Mouse (Mus musculus) small intestine, adult 2 months (tissue): ENCODE data around the gene Heatr5a. TPM values are rescaled to one million over a fixed set of nuclear protein-coding genes. Genes with fewer than 3 reads are reported as not detected.

Experiments used
- H3K27ac ChIP-seq: fragments of 200-500 bp; 2 replicates; pipeline ENCODE4 v1.5.1; 2012; ENCODE audit warnings: low read depth, low read length, control low read depth, inconsistent platforms; ENCODE audit not compliant: insufficient read depth
- H3K27me3 ChIP-seq: fragments of 200-500 bp; 2 replicates; pipeline ENCODE4 v1.6.1; 2012; ENCODE audit warnings: mild to moderate bottlenecking, moderate library complexity, low read length, inconsistent platforms; ENCODE audit not compliant: control insufficient read depth, insufficient read depth
- H3K36me3 ChIP-seq: fragments of 200-500 bp; 2 replicates; pipeline ENCODE4 v1.6.1; 2012; ENCODE audit warnings: mild to moderate bottlenecking, low read length, control low read depth, inconsistent platforms; ENCODE audit not compliant: control insufficient read depth, insufficient read depth
- H3K4me1 ChIP-seq: fragments of 200-500 bp; 2 replicates; pipeline ENCODE4 v1.6.1; 2012; ENCODE audit warnings: low read length, inconsistent platforms, mixed read lengths; ENCODE audit not compliant: control insufficient read depth, insufficient read depth, insufficient read length
- H3K4me3 ChIP-seq: fragments of 200-500 bp; 2 replicates; pipeline ENCODE4 v1.5.1; 2012; ENCODE audit warnings: low read depth, mild to moderate bottlenecking, control low read depth, inconsistent platforms, low read length, moderate library complexity
- CTCF ChIP-seq: fragments of 200-500 bp; IDR thresholded peaks from 2 replicates; pipeline ENCODE4 v1.5.1; 2012; ENCODE audit warnings: low read depth, mild to moderate bottlenecking, control low read depth, inconsistent platforms, low read length, moderate library complexity, mixed read lengths; ENCODE audit not compliant: insufficient replicate concordance, insufficient read length; ENCODE audit errors: extremely low read depth
- POLR2A ChIP-seq: fragments of 200-500 bp; IDR thresholded peaks from 2 replicates; pipeline ENCODE4 v1.6.1; 2012; ENCODE audit warnings: low read depth, mild to moderate bottlenecking, control low read depth, inconsistent platforms, low read length, moderate library complexity
- WGBS: fragments of 180-500 bp; shearing (Covaris S2); methylation state at CpG from one replicate; pipeline ENCODE4 v1.1.7; 2018; 5-methylcytosine and 5-hydroxymethylcytosine counted together
- polyA plus RNA-seq: library from polyadenylated mRNA; depleted of rRNA; stranded (reverse); fragments of >200 nt; gene quantifications from 2 replicates; pipeline ENCODE4 v1.2.3, GENCODE M21; 2012

The Heatr5a gene
- polyA plus RNA-seq, 1 experiment: 66.8 TPM

GRCm38 (mm10) chr12:51845261-51845660, 125.9 kb downstream of the Heatr5a start:
- Histone ChIP-seq H3K4me3 (no peak overlapping the region), H3K4me1 (peaks cover 5% of the 10 kb centered on the region; the same call in 1 of the 2 replicates), H3K36me3 (no peaks in the 10 kb centered on the region), H3K27ac (peak overlapping the region; percentile 63), H3K27me3 (no peaks in the 10 kb centered on the region)
- 39% methylated on average over 1 of the region's 1 CpGs for WGBS
- TF ChIP-seq POLR2A: no peak
- no peak for TF ChIP-seq CTCF

GRCm38 (mm10) chr12:51844771-51845256, 126.3 kb downstream of the Heatr5a start:
- Histone ChIP-seq H3K4me3 (peak overlapping the region; percentile 67), H3K27ac (peak overlapping the region; percentile 82), H3K27me3 (no peaks in the 10 kb centered on the region), H3K36me3 (no peaks in the 10 kb centered on the region), H3K4me1 (peaks cover 4% of the 10 kb centered on the region; the same call in 1 of the 2 replicates)
- TF ChIP-seq CTCF (no peak), POLR2A (peak; percentile 47; the same call in 1 of the 2 replicates)
- WGBS: 1% methylated on average over 17 of the region's 17 CpGs

DNA sequence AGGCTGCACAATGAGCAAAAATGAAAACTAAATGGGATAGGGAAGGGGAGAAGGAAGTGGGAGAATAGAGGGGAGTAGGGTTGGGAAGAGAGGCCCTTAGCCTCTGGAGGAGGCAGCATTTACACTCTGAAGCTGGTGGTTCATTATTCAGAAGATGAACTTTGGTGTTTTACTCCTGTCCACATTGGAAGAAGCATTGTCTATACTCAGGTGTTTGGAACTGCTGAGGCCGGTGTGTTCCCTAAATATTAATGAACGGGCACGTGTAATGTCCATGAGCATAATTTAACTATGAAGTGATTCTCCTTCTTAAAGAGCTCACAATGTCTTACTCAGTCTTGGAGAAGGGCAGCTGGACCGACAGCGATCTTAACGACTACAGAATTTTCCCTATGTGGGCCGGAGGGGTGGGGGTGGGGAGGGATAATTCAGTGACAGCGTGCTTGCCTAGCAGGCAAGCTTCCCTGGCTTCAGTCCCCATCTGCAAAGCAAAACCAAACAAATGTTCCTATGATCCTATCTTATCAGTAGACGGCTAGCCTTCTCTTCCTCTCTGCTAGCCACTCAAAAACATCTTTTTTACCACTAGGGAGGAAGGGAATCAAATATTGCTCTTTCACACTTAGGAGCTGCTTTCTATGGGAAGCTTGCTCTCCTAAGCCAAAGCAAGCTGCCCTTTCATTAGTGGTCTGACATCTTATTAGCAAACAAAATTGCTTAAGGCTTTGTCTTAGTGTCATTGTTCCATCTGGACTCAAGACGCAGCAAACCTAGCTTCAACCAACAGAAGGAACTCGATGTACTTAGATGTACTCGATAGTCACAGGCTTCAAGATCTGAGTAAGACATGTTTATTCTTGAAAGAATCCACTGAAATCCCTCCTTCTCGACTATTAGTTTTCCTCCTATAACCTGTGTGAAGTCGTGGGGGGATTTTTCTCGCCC, 127.3 kb downstream of the Heatr5a start:
- 18% methylated on average over 15 of the region's 15 CpGs for WGBS
- H3K27me3 ChIP-seq: no peaks in the 10 kb centered on the region
- peaks cover 3% of the 10 kb centered on the region; the same call in 1 of the 2 replicates for H3K4me1 ChIP-seq
- TF ChIP-seq CTCF (no peak), POLR2A (no peak)
- peak overlapping the region; percentile 82 for H3K27ac ChIP-seq
- H3K4me3 ChIP-seq: no peak overlapping the region
- no peaks in the 10 kb centered on the region for H3K36me3 ChIP-seq

DNA sequence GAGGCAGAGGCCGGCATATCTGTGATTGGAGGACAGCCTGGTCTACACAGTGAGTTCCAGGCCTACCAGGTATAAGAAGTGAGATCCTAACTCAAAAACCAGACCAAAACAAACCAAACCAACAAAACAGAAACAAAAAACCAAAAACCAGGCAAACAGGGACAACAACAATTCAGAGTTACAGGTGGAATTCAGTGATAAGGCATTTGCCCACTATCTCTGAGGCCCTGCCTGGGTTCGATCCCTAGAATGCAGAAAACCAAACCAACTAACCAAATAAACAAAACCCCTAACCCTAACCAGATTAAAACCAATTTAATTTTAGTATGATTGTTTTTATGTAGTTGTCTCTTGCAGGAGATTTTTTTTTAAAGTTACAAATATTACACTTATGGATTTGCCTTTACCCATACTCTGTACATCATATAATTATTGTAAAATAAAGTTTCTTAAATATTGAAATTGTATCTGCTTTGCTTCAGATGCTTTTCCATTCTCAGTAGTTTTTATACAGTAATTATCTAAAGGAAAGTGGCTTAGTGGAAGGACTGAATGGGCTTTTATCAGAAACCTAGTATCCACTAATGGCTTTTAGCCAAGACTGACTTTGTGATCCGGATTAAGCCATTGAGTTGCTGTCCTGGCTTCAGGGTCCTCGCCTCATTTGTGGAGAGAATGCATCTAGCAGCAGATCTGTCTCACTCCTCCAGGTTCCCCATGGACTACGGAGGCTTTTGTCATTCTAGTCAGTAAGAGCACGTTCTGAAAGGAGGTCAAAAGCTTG, 128.8 kb downstream of the Heatr5a start:
- H3K36me3 ChIP-seq: no peaks in the 10 kb centered on the region
- 69% methylated on average over 6 of the region's 6 CpGs for WGBS
- TF ChIP-seq POLR2A: no peak
- no peak for TF ChIP-seq CTCF
- peaks cover 3% of the 10 kb centered on the region; the same call in 1 of the 2 replicates for H3K4me1 ChIP-seq
- no peak overlapping the region for H3K27ac ChIP-seq
- no peaks in the 10 kb centered on the region for H3K27me3 ChIP-seq
- H3K4me3 ChIP-seq: no peak overlapping the region

GRCm38 (mm10) chr12:51839856-51840255, 131.3 kb downstream of the Heatr5a start:
- Histone ChIP-seq H3K36me3 (no peaks in the 10 kb centered on the region), H3K4me3 (no peak overlapping the region), H3K27ac (no peak overlapping the region), H3K27me3 (no peaks in the 10 kb centered on the region), H3K4me1 (no peaks in the 10 kb centered on the region; the same call in 1 of the 2 replicates)
- WGBS: 91% methylated on average over 1 of the region's 1 CpGs
- TF ChIP-seq CTCF: no peak

DNA sequence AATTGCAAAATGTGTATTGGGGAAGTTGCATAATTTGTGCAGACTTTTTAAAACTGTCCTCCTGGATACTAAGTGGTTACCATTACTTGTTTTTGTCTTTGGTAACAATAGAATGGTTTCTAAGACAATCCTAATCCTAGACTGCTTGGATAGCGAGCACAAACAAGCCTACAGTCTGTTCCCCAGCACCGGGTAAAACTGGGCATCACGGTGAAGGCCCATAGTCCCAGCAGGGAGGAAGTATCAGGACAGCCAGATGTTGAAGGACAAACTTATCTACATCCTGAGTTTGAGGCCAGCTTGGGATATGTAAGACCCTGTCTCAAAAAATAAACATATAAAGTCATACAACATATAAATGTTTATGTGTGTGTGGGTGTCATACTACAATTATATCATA, 135.9 kb downstream of the Heatr5a start:
- no peak overlapping the region for H3K27ac ChIP-seq
- no peaks in the 10 kb centered on the region for H3K27me3 ChIP-seq
- H3K36me3 ChIP-seq: no peaks in the 10 kb centered on the region
- WGBS: 73% methylated on average over 3 of the region's 3 CpGs
- no peak for TF ChIP-seq POLR2A
- TF ChIP-seq CTCF: no peak
- H3K4me1 ChIP-seq: no peaks in the 10 kb centered on the region
- no peak overlapping the region for H3K4me3 ChIP-seq
